Comparison of ENCODE assay signal across 18 mouse cellular contexts in the genomic region with DNA sequence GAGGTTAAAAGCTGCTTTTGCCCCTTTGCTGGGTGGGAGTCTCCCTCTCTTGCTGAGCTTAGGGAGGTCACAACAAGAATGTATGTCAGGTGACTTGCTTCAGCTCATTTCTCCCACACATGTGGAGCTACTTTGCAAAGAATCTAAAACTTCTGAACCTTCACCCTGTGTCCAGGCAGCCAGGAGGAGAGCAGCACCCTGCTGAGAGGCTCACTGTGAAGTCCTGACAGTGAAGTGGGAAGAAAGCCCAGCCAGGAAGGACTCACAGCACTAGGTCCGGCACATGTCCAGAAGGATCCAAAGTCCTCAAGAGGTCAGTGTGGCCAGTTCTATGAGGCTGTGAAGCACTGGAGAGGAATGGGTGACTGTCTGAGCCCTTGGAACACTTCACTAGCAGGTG. TPM values are rescaled to one million over a fixed set of nuclear protein-coding genes. Genes with fewer than 3 reads are reported as not detected.
A peak's percentile ranks its signal among the peaks of the same experiment; 100 is the strongest.
DNase-seq lines count a peak whose midpoint lies in the region; ATAC-seq and TF ChIP-seq lines count a peak whose summit lies in the region.
"Had no signal": no experiment of that assay in that cellular context is flagged by ENCODE, and none has a peak within 500 bp of the region (broad histone marks: within the 10 kb centered on the region; RNA-seq: fewer than 3 reads in every experiment).

No protein-coding gene starts in this region.

- no peak overlapping the region for H3K4me2 ChIP-seq in liver, embryonic 12.5 days
- H3K4me2 ChIP-seq in kidney, embryonic 15.5 days, result no peak overlapping the region
- no peak overlapping the region for H3K4me2 ChIP-seq in stomach, postnatal 0 days (replicated peaks; ENCODE audit: low read depth)
- H3K4me2 ChIP-seq: embryonic facial prominence, embryonic 15.5 days; limb, embryonic 12.5 days; lung, embryonic 15.5 days; midbrain, embryonic 12.5 days had no signal

- TF ChIP-seq POLR2A in liver, adult 2 months (IDR thresholded peaks at IDR 0.05; ENCODE audit: extremely low read depth, insufficient read depth, low read length), result no peak

- no peaks in the 10 kb centered on the region for H3K27me3 ChIP-seq in liver, adult 2 months (ENCODE audit: control insufficient read depth, insufficient read depth, low read length)
- H3K27me3 ChIP-seq in liver, embryonic 12.5 days (replicated peaks), result no peaks in the 10 kb centered on the region
- H3K27me3 ChIP-seq in kidney, embryonic 15.5 days, result no peaks in the 10 kb centered on the region
- H3K27me3 ChIP-seq in stomach, postnatal 0 days (ENCODE audit: control insufficient read depth, insufficient read depth, low read length), result no peaks in the 10 kb centered on the region
- H3K27me3 ChIP-seq: embryonic facial prominence, embryonic 15.5 days; limb, embryonic 12.5 days; lung, embryonic 15.5 days; midbrain, embryonic 12.5 days had no signal

- no peak overlapping the region for H3K4me3 ChIP-seq in liver, adult 2 months (ENCODE audit: insufficient read depth, low read depth, low read length)
- H3K4me3 ChIP-seq in liver, embryonic 12.5 days, result no peak overlapping the region
- H3K4me3 ChIP-seq in kidney, embryonic 15.5 days (replicated peaks), result no peak overlapping the region
- no peak overlapping the region for H3K4me3 ChIP-seq in stomach, postnatal 0 days (ENCODE audit: low read depth, low read length)
- H3K4me3 ChIP-seq: embryonic facial prominence, embryonic 15.5 days; limb, embryonic 12.5 days; lung, embryonic 15.5 days; midbrain, embryonic 12.5 days had no signal

- TF ChIP-seq CTCF in liver, adult 2 months (IDR thresholded peaks at IDR 0.05; ENCODE audit: low read depth, low read length), result no peak
- no peak for TF ChIP-seq CTCF in stomach, postnatal 0 days (IDR thresholded peaks at IDR 0.05; ENCODE audit: low read depth)

- no peak overlapping the region for H3K9ac ChIP-seq in liver, adult 2 months (ENCODE audit: low read depth, low read length)
- H3K9ac ChIP-seq in liver, embryonic 12.5 days, result no peak overlapping the region
- no peak overlapping the region for H3K9ac ChIP-seq in kidney, embryonic 15.5 days
- H3K9ac ChIP-seq in stomach, postnatal 0 days (ENCODE audit: low read length), result no peak overlapping the region
- H3K9ac ChIP-seq: embryonic facial prominence, embryonic 15.5 days; forebrain, postnatal 0 days; limb, embryonic 12.5 days; liver, embryonic 14.5 days; lung, embryonic 15.5 days; midbrain, embryonic 12.5 days had no signal

- TF ChIP-seq EP300 in stomach, postnatal 0 days (optimal IDR thresholded peaks at IDR 0.05), result no peak

- H3K4me1 ChIP-seq in liver, adult 2 months (ENCODE audit: control insufficient read depth, insufficient read depth, low read length), result no peaks in the 10 kb centered on the region
- no peaks in the 10 kb centered on the region for H3K4me1 ChIP-seq in liver, embryonic 12.5 days
- peaks cover 11% of the 10 kb centered on the region for H3K4me1 ChIP-seq in kidney, embryonic 15.5 days
- H3K4me1 ChIP-seq in stomach, postnatal 0 days (replicated peaks; ENCODE audit: control insufficient read depth, insufficient read depth), result no peaks in the 10 kb centered on the region
- H3K4me1 ChIP-seq: embryonic facial prominence, embryonic 15.5 days; limb, embryonic 12.5 days had no signal

- H3K9me3 ChIP-seq in liver, embryonic 12.5 days (replicated peaks), result no peaks in the 10 kb centered on the region
- no peaks in the 10 kb centered on the region for H3K9me3 ChIP-seq in kidney, embryonic 15.5 days (replicated peaks)
- H3K9me3 ChIP-seq in stomach, postnatal 0 days (ENCODE audit: control insufficient read depth, low read length), result no peaks in the 10 kb centered on the region
- H3K9me3 ChIP-seq: embryonic facial prominence, embryonic 15.5 days; G1E; limb, embryonic 12.5 days; lung, embryonic 15.5 days; midbrain, embryonic 12.5 days had no signal

- WGBS in liver, adult 2 months, result 17% methylated on average over 1 of the region's 1 CpGs
- 65% methylated on average over 1 of the region's 1 CpGs for WGBS in liver, embryonic 12.5 days (ENCODE audit: insufficient replicate concordance)
- WGBS in kidney, embryonic 15.5 days, result 63% methylated on average over 1 of the region's 1 CpGs
- WGBS in stomach, postnatal 0 days, result 75% methylated on average over 1 of the region's 1 CpGs

- no peaks in the 10 kb centered on the region for H3K36me3 ChIP-seq in liver, adult 2 months (ENCODE audit: control insufficient read depth, insufficient read depth, low read length)
- H3K36me3 ChIP-seq in liver, embryonic 12.5 days, result no peaks in the 10 kb centered on the region
- no peaks in the 10 kb centered on the region for H3K36me3 ChIP-seq in kidney, embryonic 15.5 days
- H3K36me3 ChIP-seq in stomach, postnatal 0 days (ENCODE audit: control insufficient read depth, insufficient read depth, low read length), result no peaks in the 10 kb centered on the region
- H3K36me3 ChIP-seq: embryonic facial prominence, embryonic 15.5 days; G1E; lung, embryonic 15.5 days had no signal

- no peak for ATAC-seq in liver, embryonic 12.5 days
- ATAC-seq in kidney, embryonic 15.5 days (replicated peaks; ENCODE audit: low FRiP score), result peak; percentile 79
- ATAC-seq in stomach, postnatal 0 days (ENCODE audit: low FRiP score, low TSS enrichment), result no peak
- ATAC-seq: forebrain, postnatal 0 days had no signal

- DNase-seq in cerebellum, postnatal 10 days, result peak; percentile 43 to 50
- DNase-seq in cerebellum, adult 18-20 months, result no peak
- DNase-seq in liver, adult 2 months (ENCODE audit: extremely low read depth, low read depth, low spot score), result peak; percentile 71
- DNase-seq in kidney, postnatal 4 days, result peak; percentile 40 to 64
- DNase-seq in stomach, postnatal 0 days (ENCODE audit: low spot score), result no peak
- DNase-seq in urinary bladder, postnatal 14 days (ENCODE audit: low spot score), result no peak
- DNase-seq: embryo, embryonic 11 days; forebrain, postnatal 0 days had no signal

- no peaks in the 10 kb centered on the region for H3K79me2 ChIP-seq in liver, adult 2 months (ENCODE audit: control insufficient read depth, insufficient read depth, low read length)

- no peak overlapping the region for H3K27ac ChIP-seq in liver, adult 2 months (replicated peaks; ENCODE audit: insufficient read depth, low read depth, low read length)
- no peak overlapping the region for H3K27ac ChIP-seq in liver, embryonic 12.5 days
- peak overlapping the region; percentile 45 for H3K27ac ChIP-seq in kidney, embryonic 15.5 days
- no peak overlapping the region for H3K27ac ChIP-seq in stomach, postnatal 0 days (replicated peaks)
- H3K27ac ChIP-seq: embryonic facial prominence, embryonic 15.5 days; limb, embryonic 12.5 days; liver, embryonic 14.5 days; lung, embryonic 15.5 days; midbrain, embryonic 12.5 days had no signal

RNA-seq across cellular contexts. Expression of a gene that starts 51.5 kb away (rescaled TPM):
- under 0.01 TPM in 1 of 2 replicates, not detected in the other for total RNA-seq in liver, adult 2 months (2014; rRNA removed)
- polyA plus RNA-seq in liver, adult 2 months (2012; rRNA removed), result not detected in 2 replicates
- 0.56 and 0.68 TPM in 2 replicates for polyA plus RNA-seq in liver, embryonic 12.5 days (2016; fragmentation: Nextera tagmentation; extraction: Ambion mirVana)
- polyA plus RNA-seq in kidney, embryonic 15.5 days (2015; fragmentation: Nextera tagmentation; extraction: Ambion mirVana), result 10.5 and 12.2 TPM in 2 replicates
- polyA plus RNA-seq in stomach, postnatal 0 days (2015; fragmentation: Nextera tagmentation; extraction: Ambion mirVana), result 0.89 and 0.94 TPM in 2 replicates
- total RNA-seq: hematopoietic stem cell, adult 5-6 weeks; megakaryocyte progenitor cell, adult 5-6 weeks had no signal
- polyA plus RNA-seq: G1E had no signal

Comparison
In these comparisons a context has a peak if more than half of its experiments do, and no peak if none do; other contexts are left out.
1. DNase-seq: peak in cerebellum, postnatal 10 days (2 of 2), liver, adult 2 months (single experiment) and kidney, postnatal 4 days (2 of 2); none in cerebellum, adult 18-20 months (0 of 2), stomach, postnatal 0 days (single experiment) and urinary bladder, postnatal 14 days (single experiment).